Mouse (Mus musculus): ENCODE measurements around the gene Gm48552. TPM values are rescaled to one million over a fixed set of nuclear protein-coding genes. Genes with fewer than 3 reads are reported as not detected.

Gene Gm48552
- 0.49 and 0.89 TPM in 2 replicates for total RNA-seq (2012; rRNA removed)
- polyA plus RNA-seq (2012; ENCODE audit: insufficient read depth in 1 of 2, insufficient read length in 2 of 2, low read depth in 1 of 2, low replicate concordance in 2 of 2, missing spikeins in 1 of 2): 1 to 10 TPM in 1 of 2 experiments, not detected in 1; 1.2 TPM

DNA sequence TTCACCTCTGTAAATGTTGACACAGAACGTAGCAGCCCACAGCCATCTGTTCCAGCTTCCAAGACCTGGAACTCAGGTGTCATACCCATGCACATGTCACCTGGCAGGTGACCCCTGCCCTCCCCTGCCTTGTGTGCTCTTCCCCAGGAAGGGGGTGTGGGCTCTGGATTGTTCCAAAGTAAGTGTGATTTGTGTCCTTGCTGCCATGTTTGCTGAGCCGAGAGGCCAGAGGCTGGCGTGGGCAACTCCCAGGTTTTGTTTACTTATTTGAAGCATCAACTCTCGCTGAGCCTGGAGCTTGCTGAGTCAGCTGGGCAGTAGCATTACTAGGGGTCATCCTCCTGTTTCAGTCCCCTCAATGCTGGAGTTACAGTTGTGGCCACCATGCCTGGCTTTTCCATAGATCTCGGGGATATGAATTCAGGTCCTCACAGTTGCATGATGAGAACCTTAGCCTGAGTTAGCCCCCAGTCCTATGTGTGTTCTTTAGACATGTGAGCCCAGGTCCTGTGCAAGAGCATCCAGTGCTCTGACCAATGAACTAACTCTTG lies at the start of gene Gm48552:
TSS of gene Gm48552 (plus strand) at position 501 of the 551 bp plus-strand sequence.
- H3K9ac ChIP-seq (ENCODE audit: control insufficient read depth, low read depth, low read length, poor library complexity, severe bottlenecking): no peak within 1 kb of the TSS
- TF ChIP-seq POLR2AphosphoS5 (IDR thresholded peaks at IDR 0.05; ENCODE audit: borderline replicate concordance, low read depth, low read length) (no peak), GATA1 (IDR thresholded peaks at IDR 0.05; ENCODE audit: low read depth, low read length) (no peak), SMC3 (IDR thresholded peaks at IDR 0.05; ENCODE audit: low read depth, low read length) (no peak), NRF1 (IDR thresholded peaks at IDR 0.05; ENCODE audit: insufficient read depth, low read depth, low read length, poor library complexity, severe bottlenecking) (no peak), MXI1 (IDR thresholded peaks at IDR 0.05; ENCODE audit: low read depth, low read length) (no peak), KAT2A (conservative IDR thresholded peaks at IDR 0.05; ENCODE audit: low read depth, low read length) (no peak), USF2 (IDR thresholded peaks at IDR 0.05; ENCODE audit: borderline replicate concordance in 1 of 2, insufficient read depth in 1 of 2, low read depth in 1 of 2, low read length in 2 of 2) (no peak), ZMIZ1 (IDR thresholded peaks at IDR 0.05; ENCODE audit: low read depth, low read length) (no peak), CHD2 (IDR thresholded peaks at IDR 0.05; ENCODE audit: low read length) (no peak), GABPA (IDR thresholded peaks at IDR 0.05; ENCODE audit: low read depth, low read length) (no peak), TBP (IDR thresholded peaks at IDR 0.05; ENCODE audit: low read depth, low read length) (no peak), MAX (IDR thresholded peaks at IDR 0.05; ENCODE audit: low read length) (no peak), SIN3A (IDR thresholded peaks at IDR 0.05; ENCODE audit: low read length) (no peak), MYC (IDR thresholded peaks at IDR 0.05; ENCODE audit: low read depth, low read length) (no peak), MAZ (IDR thresholded peaks at IDR 0.05; ENCODE audit: low read depth, low read length) (no peak), ZC3H11A (IDR thresholded peaks at IDR 0.05; ENCODE audit: low read depth, low read length) (no peak), MEF2A (IDR thresholded peaks at IDR 0.05; ENCODE audit: extremely low read depth, insufficient replicate concordance, low read depth, low read length, poor library complexity, severe bottlenecking) (no peak), POLR2A (IDR thresholded peaks at IDR 0.05; ENCODE audit: control insufficient read depth in 1 of 2, insufficient read depth in 1 of 2, low read depth in 1 of 2, low read length in 2 of 2, poor library complexity in 1 of 2) (no peak)
- H3K36me3 ChIP-seq (ENCODE audit: control insufficient read depth in 1 of 2, insufficient read depth in 2 of 2, low read length in 2 of 2): peaks cover 0 to 4% of the 10 kb centered on the region in 2 experiments; a peak in 1 of 4 replicates
- no peaks in the 10 kb centered on the region for H3K27me3 ChIP-seq (ENCODE audit: control insufficient read depth in 1 of 2, insufficient read depth in 2 of 2, low read length in 2 of 2)
- DNase-seq (ENCODE audit: low read depth, low spot score): no peak
- peaks cover 17% of the 10 kb centered on the region for H3K79me2 ChIP-seq (ENCODE audit: control insufficient read depth, insufficient read depth, low read length, poor library complexity)
- H3K27ac ChIP-seq (ENCODE audit: control insufficient read depth, low read depth, low read length): no peak within 1 kb of the TSS
- no peak within 1 kb of the TSS for H3K4me3 ChIP-seq (ENCODE audit: control insufficient read depth in 1 of 2, insufficient read depth in 1 of 2, low read depth in 2 of 2, low read length in 2 of 2)
- H3K9me3 ChIP-seq (replicated peaks; ENCODE audit: insufficient read depth, low read length): no peaks in the 10 kb centered on the region
- peaks cover 3 to 17% of the 10 kb centered on the region in 2 experiments; a peak in 3 of 4 replicates for H3K4me1 ChIP-seq (ENCODE audit: control insufficient read depth in 1 of 2, insufficient read depth in 2 of 2, low read length in 2 of 2)
